Mouse (Mus musculus): Measurements from ENCODE around the gene Znhit1.

Gene Znhit1

DNA sequence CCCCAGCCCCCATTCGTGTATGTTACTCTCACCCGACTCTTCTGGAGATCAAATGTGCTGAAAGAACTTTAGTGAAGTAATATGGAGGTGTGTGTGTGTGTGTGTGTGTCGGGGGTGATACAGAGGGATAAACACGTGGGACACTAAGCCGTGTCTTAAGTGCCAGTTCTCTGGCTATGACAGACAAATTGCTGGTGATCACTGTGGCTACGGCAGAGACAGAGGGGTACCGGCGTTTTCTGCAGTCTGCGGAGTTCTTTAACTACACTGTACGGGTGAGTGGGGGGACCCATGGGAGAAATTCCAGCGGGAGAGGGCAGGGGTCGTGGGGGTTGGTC, at the start of gene Znhit1:
TSS of gene Znhit1 (minus strand) at position 88 of the 338 bp plus-strand sequence.
- DNase-seq (ENCODE audit: low spot score in 2 of 2) = no peak

- no peak for DNase-seq (ENCODE audit: low spot score in 2 of 2)
Measured at GRCm38 (mm10) chr5:137036211-137036610, 48.4 kb upstream of the Znhit1 start.

- DNase-seq (ENCODE audit: low spot score in 2 of 2) = peak; percentile 79 to 82
Measured at GRCm38 (mm10) chr5:137032641-137033074, 44.8 kb upstream of the Znhit1 start.

DNA sequence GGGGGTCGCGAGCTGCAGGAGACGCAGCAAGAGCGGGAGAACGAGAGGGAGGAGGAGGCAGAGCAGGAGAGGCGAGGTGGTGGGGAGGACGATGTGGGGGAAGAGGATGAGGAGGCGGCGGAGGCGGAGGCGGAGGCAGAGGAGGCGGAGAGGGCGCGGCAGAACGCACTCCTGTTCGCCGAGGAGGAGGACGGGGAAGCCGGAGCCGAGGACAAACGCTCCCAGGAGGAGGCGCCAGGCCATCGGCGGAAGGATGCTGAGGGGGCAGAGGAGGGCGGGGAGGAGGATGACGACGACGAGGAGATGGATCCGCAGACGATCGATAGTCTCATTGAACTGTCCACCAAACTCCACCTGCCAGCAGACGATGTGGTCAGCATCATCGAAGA, 44.2 kb upstream of the Znhit1 start:
- DNase-seq (ENCODE audit: low spot score in 2 of 2) = peak in 1 of 2 experiments; percentile 5

DNA sequence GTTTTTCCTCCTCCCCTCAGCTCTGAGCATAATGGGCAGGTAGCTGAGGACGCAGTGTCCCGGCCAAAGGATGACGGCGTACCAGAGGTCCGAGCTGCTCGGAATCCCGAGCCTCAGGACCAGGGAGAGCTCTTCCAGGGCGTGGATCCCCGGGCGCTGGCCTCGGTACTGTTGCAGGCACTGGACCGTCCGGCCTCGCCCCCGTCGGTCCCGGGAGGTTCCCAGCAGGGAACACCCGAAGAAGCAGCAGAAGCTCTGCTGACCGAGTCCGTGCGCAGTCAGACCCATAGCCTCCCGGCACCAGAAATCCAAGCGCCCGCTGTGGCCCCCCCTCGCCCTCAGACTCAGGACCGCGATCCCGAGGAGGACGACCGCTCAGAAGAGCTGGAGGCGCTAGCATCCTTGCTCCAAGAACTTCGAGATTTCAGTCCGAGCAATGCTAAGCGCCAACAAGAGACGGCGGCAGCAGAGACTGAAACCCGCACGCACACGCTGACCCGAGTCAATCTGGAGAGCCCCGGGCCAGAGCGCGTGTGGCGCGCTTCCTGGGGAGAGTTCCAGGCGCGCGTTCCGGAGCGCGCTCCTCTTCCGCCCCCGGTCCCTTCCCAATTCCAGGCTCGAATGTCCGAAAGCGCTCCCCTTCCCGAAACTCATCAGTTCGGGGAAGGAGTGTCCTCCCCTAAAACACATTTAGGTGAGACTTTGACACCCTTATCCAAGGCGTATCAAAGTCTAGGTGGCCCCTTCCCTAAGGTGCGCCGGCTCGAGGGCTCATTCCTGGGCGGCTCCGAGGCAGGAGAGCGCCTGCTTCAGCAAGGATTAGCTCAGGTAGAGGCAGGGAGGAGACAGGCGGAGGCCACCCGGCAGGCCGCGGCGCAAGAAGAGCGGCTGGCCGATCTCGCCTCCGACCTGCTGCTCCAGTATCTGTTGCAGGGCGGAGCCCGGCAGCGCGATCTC, 43.5 kb upstream of the Znhit1 start:
- DNase-seq (ENCODE audit: low spot score in 2 of 2) = no peak

DNA sequence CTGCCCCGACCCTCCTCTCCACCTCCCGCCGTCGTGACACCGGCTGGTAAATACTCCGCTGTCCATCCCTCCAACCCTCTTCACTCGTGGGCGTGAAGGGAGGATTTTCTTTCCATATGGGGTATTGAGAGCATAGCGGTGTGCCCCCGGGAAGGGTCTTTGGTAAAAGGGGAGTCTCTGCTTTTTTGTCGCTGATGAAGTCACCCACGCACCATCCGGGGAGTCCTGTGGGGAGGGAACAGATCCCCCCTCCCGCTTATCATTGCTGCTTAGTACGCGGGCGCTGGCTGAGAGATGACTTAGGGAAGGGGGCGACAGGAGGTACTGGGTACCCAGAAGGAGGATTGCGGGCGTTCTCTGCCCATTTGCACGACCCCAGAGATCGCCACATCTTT, 42.6 kb upstream of the Znhit1 start:
- DNase-seq (ENCODE audit: low spot score in 2 of 2) = no peak

DNA sequence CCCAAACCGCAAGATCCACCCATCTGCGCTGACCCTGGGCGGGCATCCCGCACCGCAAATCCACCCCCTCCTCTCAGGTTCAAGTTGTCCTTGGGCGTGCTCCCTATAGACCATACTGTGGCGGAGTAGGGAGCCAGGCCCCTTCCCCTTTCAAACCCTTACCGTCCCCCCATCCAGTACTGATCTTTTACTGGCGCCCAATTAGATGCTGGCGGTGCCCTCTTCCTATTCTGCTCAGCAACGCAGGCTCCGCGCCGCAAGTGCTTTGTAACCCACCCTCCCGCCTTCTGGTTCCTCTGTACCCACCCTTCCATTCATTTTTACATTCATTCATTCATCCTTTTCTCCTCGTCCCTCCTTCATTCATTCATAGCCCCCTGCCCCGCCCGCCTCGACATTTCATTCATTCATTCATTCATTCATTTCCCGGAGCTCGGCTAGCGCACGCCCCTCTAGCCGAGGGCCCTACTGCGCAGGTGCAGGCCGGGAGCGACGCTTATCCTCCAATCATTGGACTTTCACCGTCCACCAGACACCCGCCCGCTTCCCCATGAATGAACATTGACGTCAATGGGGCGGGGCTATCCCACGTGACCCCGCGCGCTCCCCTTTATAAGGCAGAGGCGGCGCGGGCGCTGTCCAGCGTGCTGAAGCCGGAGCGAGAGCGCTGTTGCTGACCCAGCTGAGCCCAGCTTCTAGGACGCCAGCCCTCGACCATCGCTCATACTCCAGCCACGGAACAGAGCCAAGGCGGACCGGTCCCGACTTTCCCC, 42.0 kb upstream of the Znhit1 start:
- peak; percentile 88 to 91 for DNase-seq (ENCODE audit: low spot score in 2 of 2)

- DNase-seq (ENCODE audit: low spot score in 2 of 2) = no peak
Measured at GRCm38 (mm10) chr5:137029273-137029585, 41.4 kb upstream of the Znhit1 start.

DNA sequence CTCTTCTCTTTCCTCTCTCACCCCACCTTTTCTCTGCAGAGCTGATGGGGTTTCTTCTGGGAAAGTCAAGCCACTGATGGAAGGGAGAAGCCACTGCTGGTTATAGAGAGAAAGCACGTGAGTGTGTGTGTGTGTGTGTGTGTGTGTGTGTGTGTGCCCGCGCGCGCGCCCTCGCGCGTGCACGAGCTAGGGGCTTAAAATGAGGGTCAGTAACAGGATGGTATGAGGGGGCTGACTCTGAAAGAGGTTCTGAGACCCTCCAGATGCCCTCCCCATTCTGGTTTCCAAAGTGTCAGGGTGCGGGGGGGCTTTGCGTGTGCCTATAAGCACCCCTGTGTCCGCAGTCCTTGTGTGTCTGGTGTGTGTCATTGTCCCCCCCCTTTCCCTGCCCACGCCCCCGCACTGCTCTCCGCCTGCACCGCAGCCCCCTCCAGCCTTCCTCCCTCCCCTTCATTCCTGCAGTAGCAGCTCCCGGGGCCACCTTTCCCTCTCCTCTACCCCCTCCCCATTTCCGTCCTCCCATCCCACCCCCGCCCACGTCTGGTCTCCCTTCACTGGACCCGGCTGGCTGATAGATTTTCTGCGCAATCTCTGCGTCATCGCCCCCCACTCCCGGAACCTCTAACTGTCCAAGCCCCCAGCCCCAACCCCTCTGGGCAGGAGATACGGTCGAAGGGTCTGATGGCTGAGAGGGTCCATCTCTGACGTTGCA, 40.9 kb upstream of the Znhit1 start:
- no peak for DNase-seq (ENCODE audit: low spot score in 2 of 2)

DNA sequence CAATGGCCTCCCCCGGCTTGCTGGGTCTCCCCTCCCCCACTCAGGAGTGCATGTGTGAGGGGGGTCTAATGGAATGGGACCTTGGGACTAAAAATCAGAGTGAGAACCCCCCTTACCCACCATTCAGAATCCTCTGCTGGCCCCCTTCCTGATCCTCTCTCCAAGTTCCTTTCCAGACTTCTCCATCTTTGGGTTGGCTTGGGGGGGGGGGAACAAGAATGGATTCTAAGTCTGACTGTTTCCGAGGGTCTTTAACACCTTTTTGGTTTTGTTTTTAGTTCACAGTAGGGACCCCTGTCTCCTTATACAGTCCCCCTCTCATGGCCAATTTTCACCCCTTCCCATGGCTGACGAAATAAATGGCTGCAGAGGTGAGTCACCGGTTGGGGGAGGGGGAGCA, 38.3 kb upstream of the Znhit1 start, which contains the start of gene Vgf:
TSS of gene Vgf (plus strand) at position 301 of the 400 bp plus-strand sequence.
- no peak for DNase-seq (ENCODE audit: low spot score in 2 of 2)

GRCm38 (mm10) chr5:137025132-137025531, 37.3 kb upstream of the Znhit1 start:
- peak; percentile 40 to 58 for DNase-seq (ENCODE audit: low spot score in 2 of 2)

GRCm38 (mm10) chr5:137024318-137024717, 36.5 kb upstream of the Znhit1 start:
- no peak for DNase-seq (ENCODE audit: low spot score in 2 of 2)

DNA sequence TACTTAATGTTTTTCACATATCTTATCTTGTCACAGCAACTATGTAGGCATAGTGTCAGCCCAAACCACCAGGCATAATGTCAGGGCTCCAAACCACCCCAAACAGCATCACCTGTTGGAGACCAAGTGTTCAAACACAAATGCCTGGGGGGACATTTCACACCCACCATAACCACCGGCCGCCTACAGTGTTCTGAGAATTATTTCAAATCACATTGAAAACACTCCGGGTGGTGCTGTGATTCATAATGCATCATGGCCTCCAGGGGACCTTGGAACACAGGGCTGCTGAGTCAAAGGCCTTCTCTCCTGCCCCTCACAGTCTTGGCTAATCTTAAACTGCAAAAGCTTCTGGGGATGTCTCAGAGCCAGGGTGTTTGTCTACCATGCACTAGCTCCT, 28.1 kb upstream of the Znhit1 start:
- no peak for DNase-seq (ENCODE audit: low spot score in 2 of 2)

DNA sequence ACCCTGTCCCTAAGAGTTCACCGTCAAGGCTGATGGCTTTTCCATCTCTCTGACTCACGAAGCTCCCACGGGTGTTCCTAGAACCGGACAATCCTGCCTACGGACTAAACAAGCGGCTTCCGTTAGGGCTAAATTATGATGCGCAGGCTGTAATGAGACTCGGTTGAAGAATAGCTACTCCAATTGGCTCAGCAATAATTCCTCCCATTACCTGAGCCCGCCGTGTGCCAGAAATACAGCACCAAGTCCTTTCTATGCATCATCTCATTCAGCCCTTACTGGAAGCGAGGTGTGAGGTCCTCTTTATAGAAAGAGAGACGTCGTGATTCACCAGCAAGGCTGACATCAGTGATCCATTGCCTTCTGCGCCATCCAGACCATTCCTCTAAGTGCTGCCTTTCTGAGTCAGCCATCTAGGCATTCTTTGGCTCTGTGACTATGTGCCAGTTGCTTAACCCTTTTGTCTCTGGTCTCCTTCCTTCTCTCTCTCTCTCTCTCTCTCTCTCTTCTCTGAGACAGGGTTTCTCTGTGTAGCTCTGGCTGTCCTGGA, 24.7 kb upstream of the Znhit1 start:
- no peak for DNase-seq (ENCODE audit: low spot score in 2 of 2)

DNA sequence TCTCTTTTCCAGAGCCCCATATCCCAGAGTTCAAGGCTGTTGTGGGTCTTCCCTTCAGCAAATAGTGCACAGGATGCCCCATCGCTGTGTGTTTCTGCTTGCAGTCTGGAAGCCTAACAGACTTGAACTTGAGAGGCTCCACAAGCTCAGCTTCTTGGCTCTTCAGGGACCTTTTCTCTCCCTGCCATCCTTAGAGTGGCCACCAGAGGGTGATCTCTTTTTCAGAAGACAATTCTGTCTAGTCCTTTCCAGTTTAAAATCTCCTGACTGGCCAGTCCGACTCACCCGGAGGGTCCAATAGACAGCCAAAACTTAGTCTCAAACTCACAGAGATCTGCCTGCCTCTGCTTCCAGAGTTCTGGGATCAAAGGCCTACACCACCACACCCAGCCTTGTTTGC, 22.2 kb upstream of the Znhit1 start:
- no peak for DNase-seq (ENCODE audit: low spot score in 2 of 2)

- DNase-seq (ENCODE audit: low spot score in 2 of 2) = no peak
Measured at GRCm38 (mm10) chr5:137007276-137007675, 19.5 kb upstream of the Znhit1 start.

DNA sequence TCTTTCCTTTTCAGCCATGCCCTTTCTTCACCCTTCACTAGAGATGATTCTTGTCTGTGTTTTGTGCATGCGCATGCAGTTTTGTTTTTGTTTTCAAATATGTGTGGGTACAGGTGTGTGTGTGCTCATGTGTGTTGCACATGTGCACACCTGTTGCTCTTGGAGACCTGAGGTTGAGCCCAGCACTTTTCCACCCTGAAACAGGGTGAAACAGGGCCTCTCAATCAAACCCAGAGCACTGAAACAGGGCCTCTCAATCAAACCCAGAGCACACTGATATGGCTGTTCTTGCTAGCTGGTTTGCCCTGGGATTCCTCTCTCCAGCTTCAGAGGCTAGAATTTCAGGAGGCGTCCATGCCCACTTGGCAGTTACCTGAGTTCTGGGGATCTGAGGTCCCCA, 12.8 kb upstream of the Znhit1 start:
- no peak for DNase-seq (ENCODE audit: low spot score in 2 of 2)

DNA sequence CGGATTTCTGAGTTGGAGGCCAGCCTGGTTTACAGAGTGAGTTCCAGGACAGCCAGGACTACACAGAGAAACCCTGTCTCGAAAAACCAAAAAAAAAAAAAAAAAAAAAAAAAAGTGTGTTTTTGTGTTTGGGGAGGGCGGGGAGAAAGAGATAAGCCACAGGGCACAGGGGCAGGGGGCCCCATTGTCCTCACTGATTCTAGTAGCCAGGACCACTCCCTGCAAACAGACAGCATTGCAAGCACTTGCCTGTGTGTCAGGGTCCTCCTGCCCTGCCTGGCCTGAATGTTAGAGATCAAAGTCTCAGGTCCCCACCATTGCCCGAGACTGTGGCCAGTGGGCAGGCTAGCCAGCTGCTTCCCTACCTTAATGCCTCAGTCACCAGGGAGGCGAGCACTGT, 11.6 kb upstream of the Znhit1 start:
- no peak for DNase-seq (ENCODE audit: low spot score in 2 of 2)

DNA sequence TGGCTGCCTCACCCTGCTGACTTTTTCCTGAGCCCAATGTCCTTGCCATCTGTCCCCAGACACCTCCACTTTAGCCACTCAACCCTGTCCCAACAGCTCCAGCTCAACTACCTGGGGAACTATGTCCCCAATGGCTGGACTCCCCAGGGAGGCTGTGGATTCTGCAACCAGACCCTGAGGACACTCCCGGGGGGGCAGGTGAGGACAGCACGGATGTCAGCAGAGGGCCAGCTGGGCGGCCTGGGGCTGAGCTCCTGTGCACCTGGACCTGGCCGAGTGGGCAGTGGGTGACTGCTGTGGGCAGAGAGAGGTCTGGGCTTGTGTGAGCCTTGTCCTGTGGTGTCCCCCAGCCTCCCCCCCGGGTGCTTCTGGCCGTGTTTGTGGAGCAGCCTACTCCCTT, 2.0 kb upstream of the Znhit1 start:
- no peak for DNase-seq (ENCODE audit: low spot score in 2 of 2)

GRCm38 (mm10) chr5:136988420-136988819, 599 bp upstream of the Znhit1 start:
- DNase-seq (ENCODE audit: low spot score in 2 of 2) = no peak

GRCm38 (mm10) chr5:136987138-136987933, 485 bp downstream of the Znhit1 start:
- peak; percentile 58 to 66 for DNase-seq (ENCODE audit: low spot score in 2 of 2)
